Mouse (Mus musculus) ovary, postnatal 14 days (tissue): ENCODE measurements around the gene Phf21a.

Experiments
- DNase-seq: peaks from one replicate; pipeline ENCODE4 v3.0.0; 2022; ENCODE audit warnings: low spot score

Phf21a gene

DNA sequence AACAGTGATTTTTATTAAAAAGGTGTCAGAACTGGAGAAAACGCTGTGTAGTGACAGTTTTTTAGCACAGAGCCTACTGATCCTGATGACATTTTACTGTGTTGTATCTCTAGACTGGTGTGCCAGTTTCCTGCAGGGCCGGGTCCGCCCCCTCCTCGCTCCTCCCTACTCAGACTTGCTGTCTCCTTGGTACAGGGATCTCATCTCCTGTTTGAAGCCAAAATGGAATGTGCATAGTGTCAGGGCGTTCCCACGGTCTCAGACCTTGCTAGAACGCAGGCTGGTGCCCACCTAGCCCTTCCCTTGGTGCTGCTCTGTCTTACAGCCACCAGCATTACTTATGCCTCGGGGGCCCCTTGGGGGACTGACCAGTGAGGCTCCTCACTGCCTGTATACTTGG, 268.9 kb downstream of the Phf21a start:
- no peak for DNase-seq

DNA sequence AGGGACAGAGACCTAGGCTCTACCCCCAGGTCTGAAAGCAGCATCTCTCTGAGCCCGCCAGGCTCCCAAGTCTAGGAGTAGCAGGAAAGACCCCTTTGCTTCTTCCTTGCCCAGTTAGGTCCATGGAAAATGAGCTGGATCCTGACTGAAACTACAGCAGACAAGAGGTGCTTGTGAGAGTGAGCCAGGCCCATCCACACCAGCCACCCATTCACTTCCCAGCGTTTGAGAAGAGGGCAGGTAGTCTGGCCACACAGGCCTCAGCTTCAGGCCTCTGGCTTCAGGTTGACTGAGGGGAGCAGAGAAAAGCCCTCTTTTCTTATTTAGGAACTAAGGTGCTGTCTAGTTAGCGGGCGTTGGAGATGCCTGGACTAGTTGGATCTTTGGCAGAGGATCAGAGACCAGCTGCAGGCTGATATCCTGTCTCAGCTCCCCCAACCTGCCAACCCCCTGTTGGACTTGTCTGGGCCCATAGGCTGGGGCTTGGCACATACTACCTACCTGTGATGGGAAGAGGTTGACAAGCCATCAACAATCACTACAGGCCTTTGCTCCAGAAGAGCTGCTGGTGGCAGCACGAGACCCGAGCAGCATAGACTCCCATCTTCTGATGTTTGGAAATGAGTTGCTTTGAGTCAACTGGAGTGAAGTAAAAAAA, 269.8 kb downstream of the Phf21a start:
- DNase-seq, result no peak

DNA sequence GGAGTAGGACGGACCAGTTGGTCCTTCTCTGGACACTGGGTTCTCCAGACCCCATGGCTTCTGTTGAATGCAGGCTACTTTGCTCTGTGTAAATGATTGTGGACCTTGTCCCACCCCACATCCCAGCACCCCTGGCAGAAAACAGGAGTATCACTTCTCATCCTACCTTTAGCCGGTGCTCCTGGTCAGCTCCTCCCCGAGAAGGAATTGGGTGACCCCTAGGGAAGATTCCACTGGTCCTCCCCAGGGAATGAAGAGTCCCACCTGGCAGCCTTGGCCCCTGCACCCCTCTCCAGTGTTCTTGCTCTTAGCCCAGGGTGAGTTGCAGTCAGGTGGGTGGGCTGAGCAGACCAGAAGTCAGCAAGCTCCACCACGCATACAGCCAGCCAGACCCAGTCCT, 271.2 kb downstream of the Phf21a start:
- DNase-seq, result no peak

DNA sequence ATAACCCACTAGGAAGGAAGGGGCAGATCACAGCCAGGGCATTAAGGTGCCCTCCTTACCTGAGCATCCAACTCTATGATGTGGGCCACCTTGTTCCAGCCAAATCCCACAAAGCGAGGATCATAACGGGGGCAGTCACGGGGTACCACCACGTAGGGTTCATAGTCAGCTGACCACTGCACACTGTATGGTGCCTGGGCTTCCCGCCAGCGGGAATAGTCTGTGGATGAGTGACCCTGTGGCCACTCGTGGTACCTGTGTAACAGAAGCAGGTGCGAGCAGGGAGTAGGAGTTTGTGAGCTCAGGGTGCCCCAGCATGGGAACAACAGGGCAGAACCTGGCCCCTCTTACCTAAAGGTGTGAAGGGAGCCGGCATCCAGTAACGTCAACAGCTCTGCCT, 272.7 kb downstream of the Phf21a start:
- DNase-seq, result no peak

DNA sequence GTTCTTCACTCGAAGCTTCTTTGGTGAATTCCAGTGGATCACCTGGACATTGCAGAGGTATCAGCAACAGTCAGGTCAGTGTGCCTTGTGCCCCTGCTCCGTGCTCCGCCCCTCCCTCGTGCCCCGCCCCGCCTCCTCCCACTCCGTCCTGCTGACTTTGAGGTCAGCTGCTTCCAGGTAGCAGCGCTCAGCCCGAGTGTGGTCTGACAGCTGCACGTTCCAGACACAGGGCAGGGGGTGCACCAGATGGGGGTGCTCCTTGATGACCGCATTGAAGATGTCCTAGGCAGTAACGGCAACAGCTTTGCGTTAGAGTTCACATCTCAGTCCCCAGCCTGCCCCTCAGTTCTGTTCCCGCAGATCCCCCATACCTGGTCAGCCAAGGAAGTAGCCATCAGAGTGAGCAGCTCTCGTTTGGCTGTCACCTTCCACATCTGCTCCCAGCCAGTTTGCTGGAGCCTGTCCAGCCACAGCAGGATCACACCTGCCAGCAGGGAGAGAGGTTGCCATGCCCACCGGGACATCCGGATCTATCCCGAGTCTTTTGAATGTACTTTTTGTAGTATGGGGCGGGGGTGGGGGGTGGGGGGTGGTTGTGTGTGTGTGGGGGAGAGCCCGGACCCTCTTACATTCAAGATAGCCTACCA, 274.6 kb downstream of the Phf21a start:
- DNase-seq, result no peak

DNA sequence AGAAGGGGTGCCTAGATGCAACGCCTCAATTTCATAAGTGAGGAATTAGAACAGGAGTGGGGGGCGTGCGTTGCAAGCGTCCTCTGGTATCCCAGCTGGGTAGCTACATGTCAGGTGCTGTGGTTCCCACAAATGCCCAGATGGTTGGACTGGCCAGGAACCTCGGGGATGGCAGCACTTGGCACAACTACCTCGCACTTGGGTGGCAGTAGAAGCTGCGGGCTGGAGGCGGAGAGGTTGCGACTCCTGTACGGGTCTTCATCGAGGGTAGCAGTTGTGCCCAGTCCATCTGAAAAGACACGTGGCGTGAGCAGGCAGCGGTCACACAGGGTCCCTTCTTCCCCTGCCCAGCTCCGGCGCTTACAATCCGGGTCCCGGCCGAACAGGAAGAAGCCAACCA, 277.5 kb downstream of the Phf21a start:
- no peak for DNase-seq

DNA sequence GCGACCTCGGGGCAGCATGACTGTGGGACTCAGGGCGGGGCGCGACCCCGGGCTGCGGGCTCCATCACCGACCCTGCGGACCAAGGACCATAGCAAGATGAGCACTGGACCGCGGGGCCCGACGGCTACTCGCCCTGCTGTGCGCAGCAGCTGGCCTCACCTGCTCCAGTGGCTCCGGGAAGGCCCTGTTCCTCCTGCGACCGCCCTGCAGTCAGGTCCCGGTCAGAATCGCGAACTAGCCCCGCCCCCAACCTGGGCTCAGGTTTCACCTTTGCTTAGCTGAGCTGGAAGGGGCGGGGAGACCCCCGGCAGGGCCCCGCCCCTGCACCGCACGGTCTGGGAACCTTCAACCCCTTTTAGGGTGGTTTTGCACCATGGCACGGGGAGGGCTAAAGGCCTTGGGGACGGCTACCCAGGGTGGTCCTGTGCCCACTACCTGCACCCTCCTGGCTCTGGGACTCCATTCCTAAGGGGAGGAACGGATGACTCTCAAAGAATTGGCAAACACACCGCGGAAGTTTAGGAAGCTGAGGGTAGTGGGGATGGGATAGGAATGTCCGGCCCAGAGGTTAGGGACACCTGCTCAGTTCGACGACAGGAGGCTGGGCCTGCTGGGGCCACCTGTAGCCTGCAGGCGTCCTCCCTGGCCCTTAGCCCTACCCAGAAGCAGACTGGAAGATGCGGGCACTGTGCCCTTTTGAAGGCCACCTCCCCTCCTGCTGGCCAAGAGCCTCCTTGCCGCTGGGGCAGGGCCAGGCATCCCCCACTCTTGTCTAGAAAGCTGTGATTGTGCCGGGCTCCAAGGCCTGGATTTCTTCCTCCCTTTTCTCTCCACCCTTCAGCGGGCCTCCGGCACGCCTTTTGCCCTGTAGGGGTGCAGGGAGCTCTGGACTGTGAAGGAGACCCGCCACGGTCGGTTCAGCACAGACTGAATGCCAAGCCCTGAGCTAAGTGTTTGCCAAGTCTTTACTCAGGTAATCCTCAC, 278.2 kb downstream of the Phf21a start:
- peak; percentile 64 for DNase-seq

DNA sequence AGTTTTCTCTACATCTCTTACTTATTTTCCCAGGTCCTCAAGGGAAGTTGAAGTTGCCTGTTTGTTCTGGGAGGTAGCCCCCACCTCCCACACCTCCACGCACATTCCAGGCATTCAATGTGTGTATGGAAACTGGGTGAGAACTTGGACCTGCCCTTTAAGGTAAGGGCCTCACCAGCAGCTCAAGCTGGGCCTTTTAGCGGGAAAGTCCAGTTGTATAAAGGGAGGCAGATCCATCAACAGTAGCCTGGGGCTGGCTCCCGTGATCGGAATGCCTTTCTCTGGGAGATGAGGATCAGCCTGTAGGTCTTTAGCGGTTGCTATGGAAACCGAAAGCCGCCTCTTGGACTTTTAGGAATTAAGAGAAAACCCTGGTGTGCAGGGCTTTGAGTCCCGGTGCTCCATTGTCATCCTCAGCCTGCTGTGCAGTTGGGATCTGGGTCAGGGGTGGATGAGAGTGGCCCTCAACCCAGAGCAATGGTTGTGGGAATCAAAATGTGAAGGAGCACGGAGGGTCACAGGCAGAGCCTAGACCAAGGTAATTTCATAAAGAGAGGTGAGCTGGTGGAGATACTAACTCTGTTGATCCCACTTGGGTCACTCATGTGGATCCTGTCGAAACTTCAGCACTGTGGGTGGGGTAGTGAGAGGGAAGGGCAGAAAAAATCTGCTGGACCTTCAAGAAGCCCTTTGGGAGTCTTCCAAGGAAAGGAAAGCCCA, 279.2 kb downstream of the Phf21a start:
- DNase-seq, result no peak

DNA sequence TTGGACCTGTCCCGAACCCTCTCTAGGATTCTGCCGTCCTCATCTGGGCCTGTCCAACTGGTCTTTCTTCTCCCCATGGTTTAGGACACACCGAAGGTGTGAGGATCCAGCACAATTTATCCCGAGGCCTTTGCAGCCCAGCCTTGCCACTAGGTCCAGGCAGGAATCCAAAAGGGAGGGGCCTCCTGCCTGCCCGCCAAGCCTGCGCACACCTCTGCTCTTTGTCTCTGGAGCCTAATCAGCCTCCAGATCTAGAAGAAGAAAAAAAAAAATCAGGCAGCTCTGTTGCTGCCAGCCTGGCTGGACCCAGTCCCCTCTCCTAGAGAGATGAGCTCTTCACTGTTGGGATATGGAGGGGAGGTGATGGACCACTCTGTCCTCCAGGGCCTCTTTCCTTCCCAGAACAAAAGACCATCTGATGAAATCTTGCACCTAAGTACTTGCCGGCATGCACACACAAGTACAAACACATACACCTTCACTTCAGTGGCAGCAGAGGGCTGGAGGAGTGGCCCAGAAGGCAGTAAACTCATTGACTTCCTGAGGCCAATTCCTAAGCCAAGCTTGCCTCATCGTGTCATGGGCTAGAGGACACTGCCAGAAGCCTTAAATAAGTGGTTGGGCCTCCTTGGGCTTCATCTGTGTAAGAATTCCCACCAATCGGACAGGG, 280.0 kb downstream of the Phf21a start:
- DNase-seq, result no peak

DNA sequence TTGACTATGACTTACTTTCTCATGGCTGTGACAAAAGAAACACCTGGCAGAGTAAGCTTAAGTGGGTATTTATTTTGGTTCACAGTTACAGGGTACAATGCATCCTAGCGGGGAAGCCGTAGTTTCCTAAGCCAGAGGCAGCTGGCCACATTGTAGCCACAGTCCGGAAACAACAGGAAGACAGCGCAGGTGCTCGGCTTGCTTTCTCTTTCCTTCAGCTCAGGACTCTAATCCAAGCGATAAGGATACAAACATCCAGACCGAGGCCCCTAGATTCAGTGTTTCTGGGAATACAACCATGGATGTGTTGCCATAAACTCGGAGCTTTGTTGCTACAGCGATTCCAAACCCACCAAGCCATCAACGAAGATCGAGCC, 280.5 kb downstream of the Phf21a start:
- no peak for DNase-seq

DNA sequence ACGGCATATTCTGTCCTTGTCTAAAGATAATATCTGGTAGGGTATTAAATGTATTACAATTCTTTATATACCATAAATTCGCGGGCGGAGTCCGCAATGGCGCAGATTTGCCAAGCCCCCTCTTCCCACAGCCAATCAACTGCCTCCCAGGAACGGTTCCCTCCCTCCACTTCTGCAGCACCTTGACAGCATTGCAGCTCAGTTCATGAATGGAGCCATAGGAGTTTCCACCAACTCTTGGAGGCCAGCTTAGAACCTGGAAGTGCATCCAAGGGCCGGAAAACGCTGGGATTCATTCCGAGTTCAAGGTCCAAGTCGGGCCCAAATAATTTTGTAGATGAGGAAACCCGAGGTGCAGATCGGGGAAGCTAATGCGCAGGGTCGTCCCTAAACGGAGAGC, 281.6 kb downstream of the Phf21a start, which contains the start of the genes Pex16 and Large2:
TSS of gene Pex16 (plus strand) at position 163 of the 400 bp plus-strand sequence.
TSS of gene Large2 (minus strand) at position 356 of the 400 bp plus-strand sequence.
- DNase-seq, result no peak

DNA sequence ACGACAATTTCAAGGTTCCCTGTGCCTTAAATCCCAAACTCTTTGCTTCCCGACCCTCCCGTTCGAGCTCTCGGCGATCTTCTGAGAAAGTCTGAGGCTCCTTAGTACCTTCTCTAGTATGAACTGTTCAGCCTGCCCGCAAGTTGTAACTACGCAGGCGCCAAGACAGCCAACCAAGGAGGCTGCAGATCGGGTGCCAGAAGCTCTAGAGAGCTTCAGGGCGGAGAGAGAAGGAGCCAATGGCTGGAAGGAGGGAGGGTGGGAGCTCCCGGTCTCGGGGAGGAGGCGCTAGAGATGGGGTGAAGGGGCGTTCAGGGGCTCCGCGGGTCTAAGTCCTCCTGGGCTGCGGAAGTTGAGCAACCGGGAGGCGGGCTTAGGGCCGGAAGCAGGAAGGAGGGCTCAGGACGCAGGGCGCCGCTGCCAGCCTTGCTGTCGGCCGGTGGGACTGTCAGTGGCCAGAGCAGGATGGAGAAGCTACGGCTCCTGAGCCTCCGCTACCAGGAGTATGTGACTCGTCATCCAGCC, 282.2 kb downstream of the Phf21a start:
- peak; percentile 88 for DNase-seq

DNA sequence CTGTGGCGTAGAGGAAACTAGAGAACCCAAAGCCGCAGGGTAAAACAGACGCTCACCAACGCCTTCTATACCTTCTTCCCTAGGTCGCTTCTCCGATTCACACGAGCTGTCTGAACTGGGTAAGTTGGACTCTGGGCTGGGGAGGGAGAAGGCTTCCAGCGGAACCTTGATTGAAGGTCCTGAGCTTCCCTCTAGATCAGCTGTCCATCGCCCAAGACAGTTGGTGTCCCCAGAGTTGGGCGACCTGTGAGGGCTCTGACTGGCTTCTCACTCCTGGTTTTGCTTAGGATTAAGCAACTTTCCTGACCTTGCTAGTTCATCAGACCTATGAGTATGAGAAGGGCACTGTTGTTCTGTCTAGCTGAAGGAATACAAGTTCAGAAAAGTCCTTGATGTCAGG, 282.9 kb downstream of the Phf21a start:
- no peak for DNase-seq

DNA sequence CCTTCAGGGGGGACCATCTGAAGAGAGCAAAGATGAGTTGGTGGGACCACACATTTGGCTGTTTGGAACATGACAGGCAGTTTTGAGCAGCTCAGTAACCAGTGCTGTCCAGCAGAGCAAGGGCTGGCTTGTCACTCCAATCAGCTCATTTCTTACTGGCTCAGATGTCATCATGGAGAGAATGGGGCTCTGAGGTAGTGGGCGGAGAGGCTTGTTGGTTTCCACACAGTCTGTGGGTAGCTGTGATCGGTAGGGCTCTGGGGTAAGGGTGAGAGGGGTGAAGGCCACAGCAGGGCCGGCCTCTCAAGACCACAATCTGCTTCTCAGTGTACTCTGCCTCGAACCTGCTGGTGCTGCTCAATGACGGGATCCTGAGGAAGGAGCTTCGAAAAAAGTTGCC, 283.4 kb downstream of the Phf21a start:
- no peak for DNase-seq

DNA sequence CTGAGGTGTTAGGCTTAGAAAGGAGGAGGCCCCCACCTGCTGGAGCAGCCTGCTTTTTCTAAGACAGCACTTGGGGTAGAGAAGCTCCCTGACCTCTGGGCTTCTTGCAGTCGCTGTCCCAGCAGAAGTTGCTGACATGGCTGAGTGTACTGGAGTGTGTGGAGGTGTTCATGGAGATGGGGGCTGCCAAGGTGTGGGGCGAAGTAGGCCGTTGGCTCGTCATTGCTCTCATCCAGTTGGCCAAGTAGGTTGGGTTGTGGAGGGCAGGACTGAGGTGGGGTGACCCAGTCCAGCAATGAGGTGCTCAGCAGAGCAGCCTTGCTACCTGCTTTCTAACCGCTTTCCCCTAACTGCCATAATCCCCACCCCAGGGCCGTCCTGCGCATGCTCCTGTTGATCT, 284.4 kb downstream of the Phf21a start:
- no peak for DNase-seq

DNA sequence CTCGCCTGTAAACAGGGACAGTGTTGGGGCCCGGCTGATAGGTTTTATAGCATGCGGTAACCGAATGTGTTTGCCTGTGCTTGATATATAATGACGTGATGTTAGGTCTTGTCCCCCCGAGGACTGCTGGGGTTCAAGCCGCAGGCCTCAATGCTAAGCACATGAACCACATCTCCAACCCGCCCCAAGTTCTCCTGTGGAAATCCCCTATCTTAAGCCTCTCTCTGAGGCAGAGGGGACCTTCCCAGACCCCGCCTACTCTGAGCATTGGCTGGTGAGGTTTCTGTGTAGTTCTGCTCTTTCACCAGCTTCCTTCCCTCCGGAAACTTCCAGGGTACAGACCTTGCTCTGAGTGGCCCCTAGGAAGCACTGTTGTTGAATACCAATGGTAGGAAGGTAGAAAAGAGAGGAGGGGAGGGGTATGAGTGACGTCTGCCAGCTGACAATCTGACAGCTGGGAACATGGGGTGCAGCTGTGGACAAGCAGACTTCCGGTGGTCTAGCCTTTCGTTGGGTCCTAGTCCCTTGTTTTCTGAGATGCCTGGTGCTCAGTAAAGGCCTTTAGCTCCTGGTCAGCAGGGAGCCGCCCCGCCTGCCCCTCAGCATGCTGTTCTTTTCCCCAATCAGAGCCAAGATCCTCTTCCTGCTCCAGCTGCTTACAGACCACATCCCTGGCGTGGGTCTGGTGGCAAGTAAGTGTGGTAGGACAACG, 287.0 kb downstream of the Phf21a start:
- DNase-seq, result no peak

DNA sequence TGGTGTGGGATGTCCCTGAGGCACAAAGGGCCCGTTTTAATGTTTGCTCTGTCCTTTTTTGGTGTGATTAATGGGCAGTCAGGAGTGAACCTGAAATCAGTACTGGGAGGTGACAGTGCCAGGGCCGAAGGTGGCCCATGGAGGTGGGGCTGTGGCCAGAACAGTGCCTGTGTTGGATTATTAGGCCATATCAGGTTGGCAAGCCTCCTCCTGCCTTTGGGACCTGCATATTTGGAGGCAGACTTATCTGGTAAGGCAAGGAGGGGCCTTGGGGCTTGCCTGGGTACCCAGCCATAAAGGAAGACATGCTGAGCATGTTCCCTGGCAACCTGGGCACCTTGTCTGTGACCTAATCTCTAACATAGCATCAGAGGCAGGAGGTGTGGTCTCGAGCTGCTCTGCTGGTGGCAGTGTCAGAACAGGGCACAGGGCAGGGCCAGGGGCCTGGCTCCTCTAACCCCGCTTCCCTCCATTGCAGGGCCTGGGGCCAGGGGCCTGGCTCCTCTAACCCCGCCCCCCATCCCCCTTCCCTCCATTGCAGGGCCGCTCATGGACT, 287.7 kb downstream of the Phf21a start:
- no peak for DNase-seq

DNA sequence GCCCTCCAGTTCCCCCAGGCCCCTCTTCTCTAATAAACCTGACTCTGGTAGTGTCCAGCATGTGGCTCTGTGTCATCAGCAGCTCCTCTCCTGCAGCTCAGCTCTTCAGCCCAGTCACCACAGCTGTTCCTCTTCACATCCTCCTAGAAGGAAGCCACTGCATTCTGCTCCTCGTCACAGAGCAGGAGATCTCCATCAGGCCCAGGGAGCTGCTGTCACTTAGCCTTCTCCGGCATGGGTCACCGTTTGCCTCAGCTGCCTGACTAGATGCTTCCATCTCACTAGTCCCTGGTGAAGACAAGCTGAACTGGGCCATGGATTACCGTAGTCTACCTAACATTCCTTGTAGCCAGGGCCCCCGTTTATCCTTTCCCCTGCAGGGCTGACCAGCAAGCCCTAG, 288.2 kb downstream of the Phf21a start:
- DNase-seq, result no peak

DNA sequence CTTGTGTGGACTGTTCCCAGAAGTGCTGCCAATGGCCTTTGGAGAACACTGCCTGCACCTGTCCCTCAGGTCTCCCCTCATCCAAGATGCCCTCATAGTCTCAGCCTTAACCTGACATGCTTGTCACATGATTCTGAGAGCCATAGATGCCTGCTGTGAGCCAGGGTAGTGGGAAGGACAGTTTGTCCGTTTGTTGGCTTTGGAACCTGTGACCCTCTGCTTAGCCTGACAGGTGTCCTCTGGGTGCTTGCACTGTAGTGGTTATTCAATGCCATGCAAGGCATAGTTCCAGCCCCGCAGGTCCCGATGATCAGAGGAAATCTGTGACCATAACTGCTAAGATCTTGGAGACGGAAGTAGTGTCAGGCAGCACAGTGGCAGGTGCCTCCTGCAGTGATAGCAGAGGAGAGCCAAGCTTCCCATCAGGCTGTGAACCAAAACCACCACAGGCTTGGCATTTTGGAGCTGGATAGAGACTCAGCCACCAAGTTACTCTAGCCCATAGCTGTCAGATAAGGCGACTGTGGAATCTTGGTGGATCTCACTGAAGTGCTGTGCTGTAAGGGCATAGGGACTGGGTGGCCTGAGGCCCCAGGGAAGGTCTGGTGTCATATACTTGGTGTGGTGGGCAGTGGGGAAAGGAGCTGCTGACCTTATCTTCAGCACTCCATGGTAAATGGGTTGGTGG, 289.1 kb downstream of the Phf21a start, which contains the start of gene 1700029I15Rik:
TSS of gene 1700029I15Rik (plus strand) at position 638 of the 688 bp plus-strand sequence.
- no peak for DNase-seq

DNA sequence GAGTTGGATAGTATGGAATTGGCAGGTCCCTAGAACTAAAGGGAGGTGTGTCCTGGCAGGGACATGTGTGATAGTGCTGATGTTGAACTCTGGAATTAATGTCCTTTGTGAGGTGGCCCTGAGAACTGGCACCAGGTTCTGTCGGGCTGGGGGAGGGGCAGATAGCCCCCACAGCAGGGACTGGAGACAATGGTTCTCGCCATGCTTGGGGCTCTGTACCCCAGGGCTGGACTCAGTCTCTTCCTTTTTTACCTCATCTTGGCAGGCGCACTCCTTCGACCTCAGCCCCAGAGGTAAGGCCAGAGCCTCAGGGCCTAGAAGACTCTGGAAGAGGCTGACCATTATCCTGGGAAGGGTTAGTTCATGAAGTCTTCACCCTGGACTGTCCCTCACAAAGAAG, 289.8 kb downstream of the Phf21a start:
- no peak for DNase-seq
